Mouse (Mus musculus) liver, embryonic 14.5 days (tissue): ENCODE measurements at regions not wholly inside any gene's neighbourhood (a gene's known extent, or its start where the extent isn't known, plus 50 kb on each side); places are given as distances from the start of the nearest gene placed in this dataset.

Experiments used
- CTCF ChIP-seq: IDR thresholded peaks from 2 replicates; pipeline ENCODE4 v1.5.1; 2016; ENCODE audit warnings: antibody characterized with exemption, low read depth, control low read depth
- EP300 ChIP-seq: IDR thresholded peaks from 2 replicates; pipeline ENCODE4 v1.6.1; 2016; ENCODE audit warnings: antibody characterized with exemption, low read depth

DNA sequence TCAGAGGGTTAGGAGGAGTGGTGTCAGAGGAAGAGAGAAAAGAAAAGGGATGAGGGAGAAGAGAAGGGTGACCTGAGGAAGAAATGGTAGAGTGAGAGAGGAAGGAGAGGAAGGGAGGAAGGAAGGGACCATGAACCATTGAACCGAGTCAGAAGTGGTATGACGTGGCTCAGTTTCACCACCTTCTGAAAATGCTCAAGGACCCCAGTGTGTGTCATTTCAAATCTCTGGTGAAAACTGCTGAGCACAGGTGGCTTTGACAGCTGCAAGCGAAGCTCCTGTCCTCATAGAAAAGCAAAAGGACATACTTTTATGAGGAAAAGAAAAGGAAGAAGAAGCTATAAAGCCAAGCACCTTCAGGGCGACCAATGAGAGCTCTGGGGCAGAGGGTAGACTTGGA, 214.3 kb downstream of the Gm9195 start:
- no peak for TF ChIP-seq CTCF
- TF ChIP-seq EP300: no peak
